Mouse (Mus musculus): ENCODE data around the gene Zfp273. TPM values are rescaled to one million over a fixed set of nuclear protein-coding genes. Genes with fewer than 3 reads are reported as not detected.
"Not testable (repeated sequence)": the region's sequence is repeated elsewhere in the genome, so short reads cannot be mapped to it uniquely, and the experiment has no call there.

The Zfp273 gene
- 1 to 10 TPM; 6.4 to 6.7 TPM for polyA plus RNA-seq (2017; shearing (Covaris generic))

DNA sequence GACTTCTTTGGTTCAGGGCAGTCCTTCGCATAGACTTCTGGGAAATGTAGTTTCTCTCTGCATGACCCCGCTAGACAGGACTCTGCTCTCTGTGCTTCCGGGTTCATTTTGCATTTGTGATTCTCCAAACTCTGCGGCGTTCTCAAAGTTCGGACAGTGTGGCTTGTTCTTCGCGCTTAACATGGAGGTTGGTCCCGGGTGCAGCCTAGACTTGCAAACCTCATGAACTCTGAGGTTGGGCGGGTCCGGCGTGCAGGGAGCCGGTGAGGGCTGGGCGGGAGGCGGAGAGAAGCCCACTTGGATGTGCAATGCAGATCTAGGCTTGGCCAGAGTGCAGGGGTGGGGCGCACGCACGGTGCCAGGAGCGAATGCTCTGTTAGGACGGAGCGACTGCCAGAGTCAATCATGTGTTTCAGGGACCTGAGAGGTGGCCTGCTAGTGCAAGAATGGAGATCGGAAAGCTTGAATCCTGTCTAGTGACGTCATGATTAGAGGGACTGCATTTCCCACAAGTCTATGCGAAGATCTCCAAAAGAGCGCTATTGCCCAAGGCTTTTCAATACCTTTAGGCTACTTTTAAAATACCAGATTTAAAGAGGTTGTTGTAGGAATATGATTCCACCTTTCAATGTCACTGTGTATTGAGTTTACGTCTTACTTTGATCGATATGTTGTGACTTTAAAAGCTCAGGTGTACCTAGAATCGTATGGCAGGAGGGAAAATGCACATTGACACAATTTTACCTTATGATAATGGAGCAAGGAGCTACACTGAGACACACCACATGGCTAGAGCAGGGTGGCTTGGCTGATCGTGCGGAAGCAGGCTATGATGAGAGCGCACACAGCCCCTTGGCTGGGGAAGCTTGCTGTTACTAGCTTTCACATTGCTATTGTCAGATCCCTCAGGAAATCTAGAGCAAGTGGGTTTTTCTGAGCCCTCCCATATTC is at the start of gene Zfp273:
Gene Zfp273 (plus strand): TSS at position 31 of the 951 bp plus-strand sequence.
- ATAC-seq: peak; percentile 95

DNA sequence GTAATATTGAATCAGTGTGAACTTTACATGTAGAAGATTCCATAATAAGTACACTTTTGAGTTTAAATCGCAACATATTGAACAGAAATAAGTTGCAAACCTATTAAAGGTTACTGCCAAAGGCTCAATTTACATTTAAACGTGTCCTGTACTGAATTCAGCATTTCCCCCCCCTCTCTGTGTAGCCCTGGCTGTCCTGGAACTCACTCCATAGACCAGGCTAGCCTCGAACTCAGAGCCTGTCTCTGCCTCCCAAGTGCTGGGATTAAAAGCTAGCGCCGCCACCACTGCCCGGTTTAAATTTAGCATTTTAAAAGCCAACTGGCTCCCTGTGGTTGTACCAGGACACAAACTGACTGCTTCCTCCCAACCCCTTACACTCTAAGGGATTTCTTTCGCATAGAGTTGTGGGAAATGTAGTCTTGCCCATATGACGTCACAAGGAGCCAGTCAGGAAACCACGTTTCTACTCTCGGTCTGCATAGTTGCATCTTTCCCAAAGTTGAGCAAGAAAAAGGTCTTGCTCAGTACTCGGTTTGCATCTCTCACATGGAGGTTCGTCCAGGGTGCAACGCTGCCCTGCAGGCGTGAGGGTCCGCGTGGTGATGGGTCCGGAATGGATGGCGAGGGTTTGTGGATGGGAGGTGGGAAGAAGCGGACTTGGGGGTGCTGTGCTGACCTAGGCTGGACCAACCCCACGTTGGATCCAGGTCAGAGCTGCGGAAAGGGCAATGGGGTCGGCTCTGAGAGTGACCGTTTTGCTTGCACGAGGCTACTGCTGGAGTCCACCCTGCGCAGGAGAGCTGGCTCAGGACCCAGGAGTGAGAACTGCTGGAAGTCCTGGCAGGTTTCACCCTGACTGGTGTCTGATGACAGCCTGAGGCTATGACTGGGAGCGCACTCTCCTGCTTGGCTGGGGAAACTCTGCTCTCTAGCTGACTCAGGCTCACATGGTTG is 34.0 kb upstream of the Zfp273 start, which contains the start of gene Zfp493:
Gene Zfp493 (plus strand): TSS at position 429 of the 957 bp plus-strand sequence.
- peak; percentile 100 for ATAC-seq

DNA sequence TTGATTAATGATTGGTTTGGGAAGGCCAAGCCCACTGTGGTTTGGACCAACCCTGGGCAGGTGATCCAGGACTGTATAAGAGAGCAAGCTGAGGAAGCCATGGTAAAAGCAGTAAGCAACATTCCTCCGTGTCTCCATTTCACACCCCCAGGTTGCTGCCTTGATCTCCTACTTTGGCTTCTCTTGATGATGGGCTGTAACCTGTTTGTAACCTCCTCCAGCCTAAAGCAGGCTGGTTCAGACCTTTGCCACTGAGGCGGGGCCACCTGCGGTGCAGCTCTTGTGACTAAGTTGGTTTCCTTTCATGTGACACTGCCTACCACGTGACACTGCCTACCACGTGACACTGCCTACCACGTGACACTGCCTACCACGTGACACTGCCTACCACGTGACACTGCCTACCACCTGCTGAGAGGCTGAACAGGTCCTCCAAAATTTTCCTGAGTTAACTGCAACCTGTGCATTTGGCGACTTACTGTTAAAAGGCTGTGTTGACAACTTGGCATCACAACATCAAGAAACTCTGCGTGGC is 21.6 kb upstream of the Zfp273 start:
- no peak for ATAC-seq

DNA sequence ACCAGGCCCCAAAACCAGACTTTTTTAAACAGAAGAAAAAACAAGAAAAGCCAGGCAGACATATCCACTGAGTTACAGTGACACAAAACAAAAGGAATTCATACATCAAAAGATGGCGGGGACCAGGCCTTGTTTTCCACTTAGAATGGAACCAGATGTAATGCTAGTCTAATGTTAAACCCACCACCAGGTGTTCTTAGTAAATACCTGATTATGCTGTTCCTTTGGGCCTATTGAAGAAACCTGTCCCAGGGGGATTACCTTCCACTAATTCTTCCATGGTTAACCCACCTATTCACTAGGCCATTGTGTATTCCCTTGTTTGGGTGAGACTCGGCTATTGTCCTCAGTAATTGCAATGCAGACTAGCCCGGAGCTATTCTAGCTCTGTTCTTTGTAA is 14.9 kb upstream of the Zfp273 start:
- no peak for ATAC-seq

DNA sequence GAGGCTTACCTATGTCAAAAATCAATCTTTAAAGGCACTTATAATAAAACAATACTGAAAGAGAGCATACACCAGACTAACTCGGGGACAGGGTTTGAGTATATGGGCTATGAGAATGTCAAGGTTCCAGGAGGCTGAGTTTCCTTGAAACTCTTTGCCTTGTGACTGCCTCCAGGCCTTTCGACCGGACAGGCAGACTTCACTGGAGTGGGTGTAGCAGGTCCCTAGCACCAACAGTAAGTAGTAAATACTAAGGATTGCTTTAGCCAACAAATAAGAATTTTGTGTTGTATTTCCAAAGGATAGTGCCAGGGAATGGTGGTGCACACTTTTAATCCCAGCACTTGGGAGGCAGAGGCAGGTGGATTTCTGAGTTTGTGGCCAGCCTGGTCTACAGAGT is 14.4 kb upstream of the Zfp273 start:
- ATAC-seq: not testable (repeated sequence)

DNA sequence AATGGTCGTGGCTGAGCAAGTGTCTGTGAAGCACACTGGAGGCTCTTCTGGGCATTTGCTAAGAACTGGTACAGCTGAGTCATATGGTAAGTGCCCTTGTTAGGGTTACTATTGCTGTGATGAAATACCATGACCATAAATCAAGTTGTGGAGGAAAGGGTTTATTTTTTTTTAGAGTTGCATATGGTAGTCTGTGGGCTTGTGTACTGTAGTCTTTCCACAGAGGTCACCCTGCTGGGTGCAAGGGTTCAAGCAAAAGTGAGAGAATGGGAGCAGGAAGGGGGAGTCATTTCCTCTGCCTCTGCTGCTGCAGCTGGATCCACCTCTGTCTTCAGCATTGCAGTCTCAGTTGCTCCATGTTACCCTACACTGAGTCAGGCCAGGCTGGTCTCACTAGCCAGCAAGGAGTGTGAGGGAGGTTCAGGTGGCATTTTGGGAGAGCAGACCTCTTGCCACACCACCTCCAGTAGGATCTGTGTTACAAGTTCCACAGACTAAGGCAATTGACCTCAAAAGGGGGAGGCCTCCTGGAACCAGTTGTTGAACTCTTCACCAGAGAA is 1.8 kb upstream of the Zfp273 start:
- no peak for ATAC-seq

DNA sequence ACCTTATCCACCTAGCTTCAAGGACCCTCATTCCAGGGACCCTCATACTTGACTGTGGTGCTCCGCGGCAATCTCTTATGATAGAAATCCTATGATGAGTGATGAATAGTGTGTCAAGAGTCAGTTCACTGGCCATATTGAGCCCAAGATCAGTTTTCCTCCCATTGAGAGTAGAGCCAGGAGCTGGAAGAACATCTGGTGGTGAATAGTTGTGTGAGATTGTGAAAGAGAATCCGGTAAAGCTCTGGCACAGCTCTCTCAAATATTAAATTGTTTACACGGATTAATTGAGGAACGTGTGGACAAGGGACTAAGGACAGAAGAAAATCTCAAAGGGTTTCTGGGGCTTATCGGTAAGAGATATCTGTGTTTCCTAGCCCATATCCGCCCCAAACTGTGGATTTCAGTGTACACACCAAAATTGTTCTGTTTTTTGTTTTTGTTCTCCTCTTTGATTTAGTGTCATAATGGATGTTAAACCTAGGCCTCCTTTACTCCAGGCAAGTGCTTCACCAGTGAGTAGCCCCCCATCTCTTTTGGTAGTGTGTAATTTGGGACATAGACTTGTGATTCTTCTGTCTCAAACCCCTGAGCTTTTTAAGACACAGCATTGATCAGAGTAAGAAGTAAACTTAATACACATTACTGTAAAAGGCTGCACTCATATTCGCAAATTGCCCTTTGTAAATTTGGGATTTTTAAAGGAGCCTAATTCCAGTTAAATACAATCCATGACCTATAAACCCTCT is 405 bp upstream of the Zfp273 start:
- ATAC-seq: peak; percentile 1

DNA sequence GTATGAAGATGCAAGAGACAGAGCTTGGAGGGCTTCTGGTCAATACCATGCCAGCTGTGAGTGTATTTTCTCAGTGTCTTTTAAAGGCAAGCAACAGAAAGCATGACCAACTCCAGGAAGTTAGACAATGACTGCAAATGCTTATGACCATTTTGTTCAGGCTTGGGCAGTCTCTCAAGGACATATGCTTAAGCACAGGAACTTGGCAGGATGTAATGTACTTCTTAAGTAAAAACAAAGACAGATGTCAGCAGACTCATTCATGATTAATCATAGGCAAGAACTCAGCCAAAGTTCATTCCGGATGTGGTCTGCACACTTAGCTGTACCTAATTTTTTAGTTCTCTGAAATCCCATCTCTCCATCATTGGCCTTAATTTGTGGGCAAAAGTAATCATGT is 5.1 kb downstream of the Zfp273 start:
- no peak for ATAC-seq

DNA sequence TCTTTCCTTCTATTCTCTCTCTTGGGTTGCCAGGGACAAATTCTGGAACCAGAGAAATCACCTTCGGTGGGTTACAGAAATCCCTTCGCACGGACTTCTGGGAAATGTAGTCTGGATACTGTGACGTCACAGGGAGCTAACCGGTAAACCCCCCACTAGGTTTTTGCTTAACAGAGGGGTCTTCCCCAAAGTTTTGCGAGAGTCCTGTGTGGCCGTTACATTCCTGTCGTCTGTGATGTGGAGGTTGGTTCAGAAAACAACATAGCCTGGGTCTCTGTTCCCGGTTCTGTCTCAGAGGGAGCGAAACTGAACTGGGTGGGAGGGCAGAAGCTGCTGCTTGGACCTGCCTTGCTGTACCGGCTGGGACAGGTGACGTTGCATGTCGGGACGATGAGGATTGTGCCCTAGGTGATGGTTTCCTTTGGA is 17.4 kb downstream of the Zfp273 start, which contains the start of gene Gm10037:
Gene Gm10037 (plus strand): TSS at position 196 of the 426 bp plus-strand sequence.
- peak; percentile 83 for ATAC-seq

DNA sequence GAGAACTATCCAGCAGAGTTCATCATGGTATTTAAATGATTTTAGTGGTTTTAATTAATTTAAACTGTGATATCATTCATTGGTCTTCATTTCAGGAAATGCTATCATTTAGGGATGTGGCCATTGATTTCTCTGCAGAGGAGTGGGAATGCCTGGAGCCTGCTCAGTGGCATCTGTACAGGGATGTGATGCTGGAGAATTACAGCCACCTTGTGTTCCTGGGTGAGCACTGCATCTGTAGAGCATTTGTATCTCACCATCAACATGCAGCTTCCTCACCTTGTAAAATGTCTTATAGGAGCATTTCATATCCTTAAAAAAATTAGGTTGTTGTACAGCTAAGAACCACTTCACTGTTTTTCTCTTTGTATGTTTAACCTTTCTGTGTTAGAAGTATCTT is 19.6 kb downstream of the Zfp273 start:
- ATAC-seq: not testable (repeated sequence)

DNA sequence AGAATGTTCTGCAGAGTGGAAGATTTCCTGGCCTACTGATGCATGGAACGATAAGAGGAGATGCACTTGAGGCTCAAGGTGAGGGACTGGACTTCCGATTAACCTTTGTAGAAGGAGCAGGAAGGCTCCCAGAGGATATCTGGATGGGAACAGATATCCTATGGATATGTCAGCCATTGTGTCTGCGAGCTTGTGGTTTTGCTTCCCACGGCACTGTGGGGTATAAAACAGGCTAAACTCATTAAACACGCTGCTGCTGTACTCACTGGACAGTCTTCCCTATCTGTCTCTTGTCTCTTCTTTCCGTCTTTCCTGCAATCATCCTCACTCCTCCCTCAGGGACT is 30.2 kb downstream of the Zfp273 start:
- no peak for ATAC-seq

DNA sequence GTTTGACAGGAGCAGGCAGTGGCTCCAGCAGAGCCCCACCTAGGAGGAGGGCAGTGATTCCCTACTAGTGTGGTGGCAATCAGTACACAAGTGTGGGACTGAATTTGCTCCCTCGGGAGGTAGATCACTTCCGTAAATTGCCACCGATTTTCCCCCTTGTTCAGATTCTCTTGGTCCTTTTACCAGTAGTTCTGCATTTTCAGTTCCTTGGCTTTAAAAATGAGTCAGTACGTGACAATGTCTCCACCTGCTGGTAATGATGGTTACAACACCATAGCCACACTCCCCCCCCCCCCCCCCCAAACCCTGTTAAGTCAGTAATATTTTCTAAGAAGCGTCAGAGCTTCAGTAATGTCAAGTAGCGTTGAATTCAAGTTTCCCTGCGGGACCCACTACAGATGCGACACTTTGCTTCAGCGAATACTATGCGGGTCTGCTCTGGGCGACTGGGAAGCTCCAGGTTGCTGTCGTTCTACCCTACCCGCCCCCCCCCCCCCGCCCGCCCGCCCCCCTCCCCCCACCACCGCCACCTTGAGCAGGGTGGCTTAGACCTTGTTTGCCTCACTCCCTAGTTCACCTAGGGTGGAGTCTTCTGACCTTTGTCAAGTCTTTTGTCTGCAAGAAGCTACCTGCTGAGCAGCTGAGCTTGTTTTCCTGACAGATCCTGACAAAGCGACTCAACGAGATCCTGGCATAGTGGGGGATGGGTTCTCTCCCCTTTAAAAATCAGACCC is 30.7 kb downstream of the Zfp273 start:
- ATAC-seq: peak; percentile 81

DNA sequence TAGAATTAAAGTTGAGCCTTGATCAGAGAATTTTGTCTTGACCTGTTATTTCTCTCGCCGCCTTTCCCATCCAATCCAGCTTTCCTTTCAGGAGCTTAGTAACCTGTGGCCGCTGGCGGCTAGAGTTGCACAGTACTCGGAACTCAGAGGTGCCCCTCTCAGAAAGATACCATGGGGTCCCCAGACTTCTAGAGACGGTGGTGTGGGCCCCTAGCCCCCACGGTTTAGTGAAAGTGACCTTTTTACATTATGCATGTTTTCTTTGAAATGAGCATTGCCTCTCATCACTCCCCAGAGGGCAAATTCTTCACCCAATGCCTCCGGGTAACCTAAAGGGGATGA is 31.3 kb downstream of the Zfp273 start:
- ATAC-seq: no peak

DNA sequence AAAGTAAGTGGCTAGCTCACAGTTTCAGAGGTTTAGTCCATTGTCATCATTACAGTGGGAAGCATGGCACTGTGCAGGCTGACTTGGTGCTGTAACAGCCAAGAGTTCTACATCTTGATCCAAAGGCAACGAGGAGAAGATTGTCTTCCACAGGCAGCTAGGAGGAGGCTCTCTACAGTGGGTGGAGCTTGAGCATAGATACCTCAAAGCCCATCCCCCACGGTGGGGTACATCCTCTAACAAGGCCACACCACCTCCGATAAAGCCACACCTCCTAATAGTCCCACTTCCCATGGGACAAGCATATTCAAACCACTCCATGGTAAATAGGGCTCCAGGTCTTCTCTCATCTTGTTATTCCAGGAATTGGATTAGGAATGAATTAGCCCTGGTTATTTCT is 36.8 kb downstream of the Zfp273 start:
- no peak for ATAC-seq

DNA sequence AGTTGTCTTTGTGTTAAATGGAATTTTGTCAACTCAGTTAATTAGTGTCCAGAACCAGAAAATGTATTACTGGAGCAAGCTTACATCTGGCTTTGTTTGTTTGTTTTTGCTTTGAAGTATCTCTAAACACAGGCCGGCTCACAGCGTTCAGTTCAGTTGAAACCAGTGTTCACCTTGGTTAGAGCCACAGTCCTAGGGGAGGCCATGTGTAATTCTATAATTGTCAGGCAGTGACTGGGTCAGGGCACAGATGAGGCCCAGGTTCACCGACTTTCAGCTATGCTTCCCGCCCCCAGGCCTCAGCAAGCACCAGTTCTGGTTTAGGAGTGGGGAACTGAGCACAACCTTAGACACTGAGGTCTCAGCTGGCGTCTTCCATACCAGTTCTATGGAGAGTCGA is 39.6 kb downstream of the Zfp273 start:
- ATAC-seq: no peak

DNA sequence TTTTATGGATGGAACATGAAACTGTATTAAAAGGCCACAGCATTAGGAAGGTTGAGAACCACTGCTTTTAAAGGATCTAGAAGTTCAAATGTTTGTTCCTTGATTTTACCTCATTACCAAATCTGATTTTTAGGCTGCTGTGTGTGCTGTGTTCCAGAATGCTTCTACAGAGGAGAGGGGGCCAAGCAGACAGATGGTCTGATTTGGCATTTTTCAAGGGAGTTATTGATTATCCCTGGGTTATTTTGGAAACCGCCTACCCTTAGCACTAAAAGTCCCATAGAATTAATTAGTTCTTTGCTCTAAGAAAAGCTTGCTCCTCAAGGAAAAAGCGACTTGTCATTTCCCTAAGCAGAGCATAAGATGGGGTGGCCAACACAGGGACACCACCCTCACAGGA is 40.4 kb downstream of the Zfp273 start:
- no peak for ATAC-seq

DNA sequence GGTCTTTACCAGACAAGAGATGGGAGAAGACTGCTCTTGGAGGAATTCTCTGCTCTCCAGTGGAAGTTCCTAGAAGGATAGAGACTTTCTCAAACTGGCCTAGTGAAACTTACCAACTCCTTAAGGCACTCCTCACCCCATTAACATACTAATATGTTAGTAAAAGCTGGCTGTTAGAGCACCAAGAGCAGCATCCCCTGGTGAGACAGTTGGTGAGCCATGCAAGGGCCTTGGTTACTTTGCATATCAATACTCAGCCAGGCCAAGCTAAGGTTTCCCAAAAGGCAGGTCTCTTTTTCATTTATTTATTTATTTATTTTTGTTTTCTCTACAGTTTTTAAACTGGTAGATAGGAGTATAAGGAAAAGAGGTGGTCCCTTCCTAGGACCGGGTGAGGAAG is 43.8 kb downstream of the Zfp273 start:
- ATAC-seq: no peak

DNA sequence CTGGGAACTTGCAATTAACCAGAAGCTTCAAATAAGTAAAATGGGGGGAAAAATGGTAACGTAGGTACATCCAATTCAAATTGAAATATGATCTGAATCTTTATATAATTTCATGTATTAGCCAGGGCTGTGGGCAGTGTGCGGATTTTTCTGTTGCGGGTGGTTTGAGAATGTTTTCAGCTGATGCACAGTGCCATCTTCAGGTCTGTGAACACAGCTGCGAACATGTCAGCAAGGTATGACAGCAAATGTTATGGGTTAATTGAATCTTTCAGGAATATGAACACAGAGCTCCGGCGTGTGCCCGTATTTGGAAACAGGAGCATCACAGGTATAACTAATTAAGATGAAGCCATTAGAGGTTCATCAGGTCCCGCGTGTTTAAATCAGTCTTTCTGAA is 49.0 kb downstream of the Zfp273 start:
- no peak for ATAC-seq

DNA sequence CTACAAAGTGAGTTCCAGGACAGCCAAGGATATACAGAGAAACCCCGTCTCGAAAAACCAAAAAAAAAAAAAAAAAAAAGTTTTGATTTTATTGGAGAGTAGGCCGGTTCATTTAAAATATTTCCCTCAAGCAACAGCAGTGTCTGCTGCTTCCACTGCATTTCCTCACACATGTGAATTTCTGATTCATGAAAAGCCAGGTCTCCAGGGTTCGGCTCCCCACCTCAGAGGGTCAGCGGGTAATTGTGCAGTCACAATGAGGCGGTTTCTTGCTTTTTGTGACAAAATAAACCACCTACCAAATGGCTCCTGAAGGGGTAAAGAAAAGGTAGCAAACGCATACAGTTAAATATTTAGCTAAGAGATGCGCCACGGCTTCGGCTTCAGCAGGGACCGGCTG is 49.5 kb downstream of the Zfp273 start, which contains the start of gene BC048507:
Gene BC048507 (plus strand): TSS at position 301 of the 400 bp plus-strand sequence.
- ATAC-seq: no peak

DNA sequence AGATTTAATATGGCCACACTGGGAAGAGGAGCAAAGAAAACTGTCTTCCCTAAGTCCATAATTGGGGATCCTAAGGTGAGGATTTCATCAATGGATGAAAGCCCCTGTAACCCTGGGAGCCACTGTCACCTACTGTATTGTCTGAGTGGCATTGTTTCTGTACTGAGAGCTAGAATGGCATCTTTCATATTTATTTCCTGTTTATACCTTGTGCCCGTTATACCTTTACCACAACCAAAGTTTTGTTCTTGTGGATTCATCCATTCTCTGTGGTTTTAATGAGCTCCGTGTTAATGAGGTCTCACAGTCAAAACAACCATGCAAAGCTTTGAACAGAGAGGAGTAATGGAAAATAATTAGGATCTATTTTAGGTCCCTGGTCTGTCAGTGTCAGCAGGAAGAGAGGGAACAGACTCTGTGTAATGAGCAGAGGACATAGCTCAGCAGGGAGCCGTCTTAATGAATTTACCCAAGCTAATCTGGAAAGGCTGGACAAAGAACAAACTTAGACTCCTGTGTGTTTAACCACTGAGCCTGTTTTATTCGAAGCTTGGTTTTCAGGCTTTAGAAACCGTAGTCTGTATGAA is 51.3 kb downstream of the Zfp273 start:
- no peak for ATAC-seq

DNA sequence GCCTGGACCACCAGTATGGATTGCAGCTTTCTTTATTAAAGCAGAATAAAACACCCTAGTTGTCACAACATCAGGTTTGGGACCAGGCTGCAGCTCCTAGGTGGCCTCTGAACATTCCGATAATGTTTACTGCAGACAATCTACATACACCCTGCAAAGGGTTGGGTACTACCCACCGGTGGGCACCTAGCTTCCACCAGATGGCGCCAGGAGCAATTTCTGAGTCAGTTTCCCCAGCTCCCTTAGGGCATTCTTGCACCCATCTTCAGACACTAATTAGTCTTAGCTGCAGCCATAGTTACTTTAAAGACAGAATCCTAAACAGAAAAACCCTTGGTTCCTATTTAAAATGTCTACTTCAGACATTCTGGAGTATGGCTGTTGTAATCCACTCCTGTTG is 54.4 kb downstream of the Zfp273 start:
- no peak for ATAC-seq
